Mouse (Mus musculus): ENCODE results near the gene Arid5b.
A peak's percentile ranks its signal among the peaks of the same experiment; 100 is the strongest.

Gene Arid5b

DNA sequence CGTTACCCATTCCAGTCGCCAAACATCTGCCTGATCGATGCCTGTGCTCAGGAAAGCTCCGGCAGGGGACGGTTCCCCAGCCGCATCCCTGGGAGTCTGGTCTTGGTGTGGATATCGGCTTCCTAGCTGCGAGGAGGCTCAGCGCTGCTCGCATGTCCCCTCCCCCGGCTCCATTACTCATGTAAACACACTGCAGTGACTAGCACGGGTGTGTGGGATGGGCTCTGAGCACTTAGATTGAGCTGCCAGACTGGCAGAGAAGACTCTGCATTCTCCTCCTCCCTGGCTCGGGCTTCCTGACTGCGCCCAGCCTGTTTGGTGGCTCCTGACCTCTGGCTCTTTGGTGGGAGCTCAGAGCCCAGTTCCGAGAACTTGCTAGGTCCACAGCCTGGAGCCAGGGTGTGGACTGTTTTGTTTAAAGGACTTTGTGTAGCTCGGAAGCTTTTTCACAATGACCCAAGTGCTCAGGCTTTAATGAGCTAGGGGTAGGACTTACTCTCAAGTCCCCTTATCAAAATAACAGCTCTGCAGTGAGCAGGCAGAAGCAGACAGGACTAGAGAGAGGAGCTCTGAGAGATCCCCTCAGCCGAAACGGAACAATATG, 142.0 kb downstream of the Arid5b start:
- DNase-seq (ENCODE audit: low spot score): peak; percentile 86

DNA sequence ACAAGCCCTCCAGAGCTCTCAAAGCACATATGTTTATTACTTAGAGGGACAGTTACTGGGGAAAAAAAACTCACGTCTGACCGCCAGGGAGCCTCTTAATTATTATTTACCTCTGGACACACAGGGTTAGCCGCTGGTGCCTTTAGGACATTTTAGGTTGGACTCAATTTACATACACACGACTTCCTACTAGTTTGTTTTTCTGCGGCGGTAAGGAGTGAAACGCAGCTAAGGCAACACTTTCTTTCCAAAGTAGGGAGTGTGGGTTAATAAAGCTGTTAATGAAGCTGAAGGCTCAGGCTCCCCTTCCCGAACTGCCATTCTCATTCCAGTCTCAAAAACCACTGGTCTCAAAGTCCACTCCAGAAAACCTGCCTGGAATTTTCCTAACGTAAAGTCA, 142.5 kb downstream of the Arid5b start:
- DNase-seq (ENCODE audit: low spot score): no peak

DNA sequence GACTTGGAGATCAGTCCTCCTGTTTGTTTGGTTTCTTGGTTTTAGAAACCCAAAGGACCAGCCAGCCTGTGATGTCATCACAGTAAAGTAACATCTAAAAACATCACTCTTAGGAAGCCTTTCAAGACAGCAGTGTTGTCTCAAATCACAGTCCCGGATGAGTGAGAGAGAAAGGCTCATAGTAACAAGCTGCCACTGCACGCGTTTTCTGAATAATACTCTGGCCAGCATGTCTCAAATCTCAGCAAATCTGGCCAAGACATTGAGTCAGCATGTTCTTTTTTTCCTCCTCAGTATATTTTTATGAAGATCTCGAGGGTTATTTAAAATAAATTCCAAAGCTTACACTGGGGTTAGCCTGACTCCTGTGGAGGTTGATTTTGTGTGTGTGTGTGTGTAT, 143.1 kb downstream of the Arid5b start:
- no peak for DNase-seq (ENCODE audit: low spot score)

DNA sequence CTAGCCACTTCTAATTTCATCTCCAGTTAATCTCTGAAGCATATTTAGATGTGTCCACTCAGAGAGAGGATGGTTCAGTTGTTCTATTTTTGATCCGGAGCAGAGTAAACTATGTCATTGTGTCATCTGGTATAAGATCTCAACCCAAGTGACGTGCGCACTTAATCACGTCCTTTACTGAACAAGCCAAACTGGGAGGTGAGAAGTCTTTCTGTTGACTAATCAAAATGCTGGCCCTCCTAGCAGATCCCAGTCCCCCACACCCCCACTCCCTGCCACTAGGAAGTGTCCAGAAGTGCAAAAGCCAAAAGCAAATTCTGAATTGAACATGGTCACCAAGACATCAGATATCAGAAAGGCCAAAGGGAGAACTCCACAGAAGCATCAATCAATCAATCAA, 144.0 kb downstream of the Arid5b start:
- DNase-seq (ENCODE audit: low spot score): no peak

DNA sequence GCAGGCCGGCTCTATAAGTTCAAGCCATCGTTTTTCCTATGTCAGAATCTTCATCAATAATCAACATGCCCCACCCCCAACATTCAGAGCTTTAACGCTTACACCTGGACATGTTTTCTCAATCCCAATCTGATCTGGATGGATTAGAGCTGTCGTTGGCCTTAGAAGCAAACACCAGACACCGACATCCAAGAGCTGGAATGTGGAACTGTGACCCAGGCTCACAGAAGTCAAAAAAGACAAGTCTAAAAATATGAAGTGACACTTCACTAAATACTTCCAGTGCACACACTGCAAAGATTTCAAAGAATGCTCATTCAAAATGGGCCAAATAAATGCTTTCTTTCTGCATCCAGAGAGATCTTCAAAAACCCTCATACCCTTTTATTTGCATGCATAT, 144.5 kb downstream of the Arid5b start:
- DNase-seq (ENCODE audit: low spot score): no peak

DNA sequence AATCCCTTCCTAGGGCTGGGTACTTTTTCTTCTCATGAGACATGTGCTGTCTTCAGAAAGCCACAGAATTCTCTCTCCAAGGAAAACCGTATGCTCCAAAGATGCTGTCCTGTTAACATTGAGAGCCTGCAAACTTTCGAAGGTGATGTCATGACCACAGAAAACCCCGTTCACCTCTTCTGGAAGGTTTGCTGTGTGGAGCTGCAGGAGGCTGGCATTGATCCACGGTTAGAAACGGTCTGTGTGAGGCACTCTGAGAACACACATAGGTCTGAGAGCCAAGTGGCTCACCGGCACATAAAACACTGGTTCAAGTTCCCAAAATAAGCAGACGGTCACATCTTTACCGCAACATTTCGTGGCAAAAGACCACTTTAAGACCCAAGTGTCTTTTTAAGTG, 145.9 kb downstream of the Arid5b start:
- DNase-seq (ENCODE audit: low spot score): no peak

DNA sequence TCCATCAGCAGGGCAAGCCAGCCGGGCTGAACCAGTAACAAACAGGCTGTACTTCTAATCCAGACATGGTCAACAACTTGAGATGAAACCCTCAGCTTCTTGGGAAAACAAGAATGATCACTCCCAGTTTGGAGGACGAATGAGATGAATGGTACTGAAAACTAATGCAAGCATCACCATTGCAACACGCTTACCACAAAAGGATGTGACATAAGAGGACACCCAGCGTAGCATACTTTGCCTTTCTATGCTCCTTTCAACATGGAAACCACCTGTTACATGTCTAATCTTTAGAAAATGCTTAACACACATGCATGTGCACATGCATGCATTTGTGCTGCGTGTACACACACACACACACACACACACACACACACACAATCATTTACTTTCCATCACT, 146.4 kb downstream of the Arid5b start:
- no peak for DNase-seq (ENCODE audit: low spot score)

DNA sequence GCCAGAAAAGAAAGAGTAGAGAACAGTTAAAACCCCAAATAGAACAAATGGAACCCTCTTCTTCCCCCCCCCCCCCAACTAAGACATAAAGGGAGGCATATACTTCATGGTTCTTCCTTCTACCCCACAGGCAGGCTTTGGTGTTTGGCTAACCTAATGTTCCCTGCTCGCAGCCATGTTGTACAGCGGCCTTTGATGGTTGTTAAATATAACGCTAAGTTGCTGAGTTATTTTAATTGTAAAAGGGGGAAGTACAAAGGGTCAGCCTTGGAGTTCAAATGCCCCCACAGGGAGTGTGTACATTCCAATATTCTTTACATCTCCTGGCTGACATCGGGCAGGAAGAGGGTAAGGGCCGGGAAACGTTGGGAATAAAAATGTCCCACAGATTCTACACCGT, 148.9 kb downstream of the Arid5b start:
- no peak for DNase-seq (ENCODE audit: low spot score)

DNA sequence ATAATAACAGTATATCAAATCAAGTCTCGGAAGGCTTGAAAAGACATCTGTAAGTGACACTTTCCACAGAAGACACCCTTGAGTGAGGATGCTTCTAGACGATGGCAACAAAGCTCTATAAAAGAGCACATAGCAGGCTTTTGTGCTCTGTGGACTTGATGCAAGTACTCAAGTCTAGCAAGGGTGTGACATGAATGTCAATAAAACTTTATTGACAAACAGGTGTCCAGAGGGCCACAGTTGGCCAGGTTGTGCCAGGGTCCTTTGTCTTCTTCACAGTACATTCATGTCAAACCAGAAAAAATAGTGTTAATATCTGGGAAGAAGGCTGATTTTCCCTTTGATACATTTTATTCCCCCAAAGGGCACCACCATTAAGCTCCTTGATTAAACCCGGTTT, 149.5 kb downstream of the Arid5b start:
- DNase-seq (ENCODE audit: low spot score): no peak

DNA sequence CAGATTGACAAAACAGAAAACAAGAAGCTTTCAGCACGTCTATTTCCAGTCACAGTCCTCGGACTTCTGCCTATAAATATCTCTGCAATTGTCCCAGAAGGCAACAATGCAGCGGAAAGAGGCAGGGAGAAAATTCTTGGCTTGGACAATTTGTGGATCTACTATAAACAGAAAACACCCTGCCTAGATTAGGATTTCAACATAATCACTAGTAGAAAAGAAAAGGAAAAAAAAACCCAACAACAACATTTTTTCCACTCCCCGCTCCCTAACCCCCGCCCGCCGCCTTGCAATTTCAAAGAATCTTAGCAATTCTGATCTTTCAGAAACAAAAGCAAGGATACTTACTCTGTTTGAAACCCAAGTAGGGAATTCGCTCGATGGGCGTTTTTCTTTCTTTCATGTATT, 150.1 kb downstream of the Arid5b start:
- DNase-seq (ENCODE audit: low spot score): no peak

DNA sequence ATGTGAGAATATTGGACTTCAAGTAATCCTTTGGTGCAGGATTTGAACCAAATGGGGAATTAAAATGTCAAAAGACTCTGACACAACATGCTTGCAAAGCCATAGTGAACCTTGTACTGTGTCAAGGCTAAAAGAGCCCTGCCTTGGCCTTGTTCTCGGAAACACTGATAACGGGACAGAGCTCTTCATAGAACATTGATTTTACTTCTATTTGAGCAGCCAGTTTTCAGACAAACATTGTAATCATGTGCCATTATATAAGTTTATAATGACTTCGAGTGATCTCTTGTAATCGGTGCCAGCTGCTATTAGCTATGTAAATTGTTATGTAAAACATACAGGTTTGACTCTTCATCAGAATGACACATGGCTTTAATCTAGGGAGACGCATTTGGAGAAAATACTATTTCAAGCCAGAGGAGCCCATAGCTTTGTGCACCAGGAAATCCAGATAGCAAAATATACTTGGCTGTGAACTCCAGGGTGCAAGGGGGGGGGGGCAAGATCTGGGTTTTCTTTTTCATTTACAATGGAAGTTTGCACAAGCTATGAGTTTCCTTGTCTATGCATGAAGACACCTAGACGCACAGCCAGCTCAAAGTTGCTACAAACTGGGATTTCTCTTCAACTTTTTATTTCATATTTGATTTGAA, 150.8 kb downstream of the Arid5b start:
- no peak for DNase-seq (ENCODE audit: low spot score)

DNA sequence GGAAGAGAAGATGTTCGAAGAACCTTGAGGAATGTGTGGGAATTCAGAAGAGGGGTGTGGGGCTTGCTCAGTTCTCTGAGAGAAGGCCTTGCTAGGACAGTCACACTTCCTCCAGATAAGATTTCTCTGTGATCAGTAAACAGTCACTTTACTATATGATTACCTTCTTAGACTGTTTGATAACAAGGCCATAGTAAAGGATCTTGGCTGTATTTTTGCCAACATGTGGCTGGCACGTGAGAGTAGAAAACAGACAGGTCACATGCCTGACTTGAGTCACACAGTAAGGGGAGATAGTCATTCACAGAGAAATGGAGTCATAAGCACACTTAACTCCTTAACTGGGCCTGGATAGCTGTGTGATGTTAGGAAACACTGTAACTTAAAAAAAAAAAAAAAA, 151.4 kb downstream of the Arid5b start:
- no peak for DNase-seq (ENCODE audit: low spot score)

DNA sequence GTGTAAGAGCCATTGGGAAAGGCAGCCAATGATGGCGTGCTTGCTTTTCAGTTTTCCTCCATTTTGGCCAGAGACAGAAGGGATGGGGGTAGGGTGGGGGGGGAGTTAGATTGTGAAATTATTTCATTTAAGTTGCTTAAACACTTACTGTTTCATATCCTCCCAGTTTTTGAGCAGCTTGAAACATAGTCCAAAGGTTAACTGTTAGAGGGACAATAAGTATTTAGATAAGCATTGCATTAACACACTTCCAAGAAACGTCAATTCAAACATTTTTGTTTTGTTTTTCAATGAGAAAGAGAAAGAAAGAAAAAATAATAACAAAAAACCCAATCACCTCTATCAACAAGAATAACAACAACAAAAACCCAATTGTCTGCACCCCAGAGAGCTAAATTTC, 152.0 kb downstream of the Arid5b start:
- no peak for DNase-seq (ENCODE audit: low spot score)

DNA sequence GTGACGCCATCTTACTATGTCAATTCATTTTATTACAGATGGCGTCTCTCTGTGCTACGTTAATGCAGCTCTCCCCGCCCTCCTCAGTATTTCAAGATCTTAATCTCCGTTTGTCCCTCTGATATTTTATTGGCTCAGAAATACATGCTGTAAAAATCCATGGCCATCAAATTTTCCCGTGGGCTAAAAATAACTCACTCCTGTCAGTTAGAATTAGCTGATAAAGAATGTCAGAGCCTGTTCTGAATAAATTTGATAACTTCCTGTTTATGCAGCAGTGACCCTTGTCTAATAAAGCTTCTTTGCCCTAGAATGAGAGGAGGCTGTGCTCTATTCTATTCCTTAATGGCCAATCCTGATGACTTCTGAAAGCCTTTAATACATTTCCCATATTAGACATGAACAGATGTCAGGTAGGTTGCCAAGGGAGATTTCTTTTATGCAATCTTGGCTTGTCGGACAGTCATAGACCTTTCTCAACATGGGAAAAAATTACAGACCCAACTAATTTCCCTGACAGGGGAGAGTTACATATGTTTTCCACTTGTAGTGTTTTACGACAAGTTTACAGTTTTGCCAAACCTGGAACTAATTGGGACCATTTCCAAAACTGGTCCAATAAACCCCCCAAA, 152.5 kb downstream of the Arid5b start:
- DNase-seq (ENCODE audit: low spot score): no peak

DNA sequence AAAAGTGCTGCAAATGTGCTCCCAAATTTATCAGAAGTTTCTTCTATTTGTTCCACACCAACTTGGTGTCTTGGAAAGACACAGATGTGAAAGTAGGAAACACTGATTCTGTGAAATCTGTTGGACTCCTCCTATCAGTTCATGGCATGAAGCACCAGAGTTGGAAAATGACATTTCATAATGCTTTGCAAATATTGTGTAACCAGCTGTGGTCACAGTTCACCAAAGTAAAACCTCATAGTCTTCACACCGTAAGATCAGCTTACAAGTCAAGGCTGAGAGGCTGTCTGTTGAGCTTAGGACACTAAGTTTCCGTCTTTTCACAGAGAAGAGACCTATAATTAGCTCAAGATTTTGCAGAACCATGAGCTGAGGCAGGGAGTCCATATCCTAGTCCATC, 153.6 kb downstream of the Arid5b start:
- DNase-seq (ENCODE audit: low spot score): no peak

DNA sequence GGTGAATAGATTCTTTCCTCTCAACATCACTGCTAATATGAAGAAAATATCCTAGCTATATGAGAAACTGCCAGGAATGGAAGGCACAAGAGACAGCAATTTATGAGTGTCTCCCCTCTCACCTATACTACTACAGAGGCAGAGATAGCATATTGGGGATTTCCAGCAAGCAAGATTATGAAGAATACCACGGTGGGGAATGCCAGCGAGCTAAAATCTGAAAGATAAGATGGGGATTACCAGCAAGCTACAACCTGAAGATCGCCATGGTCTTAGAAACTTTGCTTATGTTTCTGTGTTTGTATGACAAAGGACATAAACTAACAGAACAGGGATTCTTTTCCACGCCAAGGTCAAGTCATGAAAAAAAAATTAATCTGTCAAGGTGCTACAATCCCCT, 155.1 kb downstream of the Arid5b start:
- DNase-seq (ENCODE audit: low spot score): no peak

DNA sequence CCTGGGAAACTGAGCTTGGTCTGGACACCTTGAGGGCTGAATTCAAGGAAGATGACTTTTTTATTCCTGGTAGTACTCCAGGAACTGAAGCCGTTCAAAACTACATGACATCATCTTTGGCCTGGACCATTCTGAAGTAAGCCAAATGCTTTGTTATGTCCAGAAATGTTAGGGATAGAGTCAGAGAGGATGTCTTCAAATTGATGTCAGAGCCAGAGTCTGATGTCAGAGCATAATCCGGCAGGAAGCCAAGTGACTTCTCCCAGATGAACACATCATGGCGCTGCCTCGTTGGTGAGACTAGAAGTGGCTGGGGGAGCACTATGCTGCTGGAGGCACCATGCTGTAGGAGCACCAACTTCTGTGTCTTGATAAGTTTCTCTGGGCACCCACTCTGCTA, 156.6 kb downstream of the Arid5b start:
- DNase-seq (ENCODE audit: low spot score): no peak

DNA sequence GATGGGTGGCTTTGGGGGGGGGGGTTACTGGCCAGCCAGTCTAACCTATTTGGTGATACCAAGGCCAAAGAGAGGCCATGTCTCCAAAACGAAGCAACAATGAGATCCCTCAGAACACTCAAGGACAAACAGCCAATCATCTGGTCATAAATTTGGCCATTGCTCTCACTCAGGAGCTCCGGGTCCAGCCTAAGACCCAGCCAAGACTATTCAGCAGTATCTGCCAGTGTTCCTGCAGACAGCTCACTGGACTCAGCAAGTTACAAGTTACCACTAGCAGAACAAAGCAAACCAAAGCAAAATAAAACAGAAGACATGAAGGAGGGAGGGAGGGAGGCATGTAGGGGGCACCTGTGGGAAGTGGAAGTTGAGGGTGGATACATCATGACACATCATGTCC, 157.3 kb downstream of the Arid5b start:
- DNase-seq (ENCODE audit: low spot score): no peak

DNA sequence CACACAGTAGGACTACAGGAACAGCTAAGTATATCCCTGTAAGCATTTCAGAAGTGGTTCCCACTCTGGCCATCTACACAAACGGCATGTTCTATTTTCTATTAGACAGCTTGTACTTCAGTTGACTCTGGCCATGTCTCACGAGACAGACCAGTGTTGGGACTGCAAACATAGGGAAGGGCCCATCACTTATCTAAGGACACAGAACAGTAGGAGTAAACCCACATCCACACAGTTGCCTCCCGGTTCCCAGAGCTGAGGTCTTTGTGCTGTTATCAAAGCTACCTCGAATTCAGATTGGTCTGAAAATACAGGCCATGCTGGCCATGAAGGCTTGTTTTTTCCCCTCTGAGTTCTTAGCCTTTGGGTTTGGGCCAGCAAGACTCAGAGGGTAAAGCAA, 158.5 kb downstream of the Arid5b start:
- DNase-seq (ENCODE audit: low spot score): no peak

DNA sequence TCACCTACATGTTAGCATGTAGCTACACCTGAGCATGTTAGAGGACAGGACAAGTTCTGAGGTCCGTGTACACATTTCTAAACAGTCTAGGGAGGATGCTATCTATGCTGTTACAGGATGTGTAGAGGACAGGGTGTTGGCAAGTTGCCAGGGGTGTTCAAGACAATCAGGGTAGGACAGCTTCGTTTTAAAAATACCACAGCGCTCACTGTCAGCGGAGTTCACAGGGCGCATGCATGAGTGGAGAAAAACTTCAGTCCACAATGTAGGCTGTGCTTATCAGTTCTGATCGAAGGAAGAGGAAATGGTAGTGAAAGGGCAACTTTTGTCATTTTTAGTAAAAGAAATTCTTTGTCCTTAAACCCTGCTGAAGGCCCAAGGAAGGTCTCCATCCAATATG, 159.3 kb downstream of the Arid5b start:
- no peak for DNase-seq (ENCODE audit: low spot score)

DNA sequence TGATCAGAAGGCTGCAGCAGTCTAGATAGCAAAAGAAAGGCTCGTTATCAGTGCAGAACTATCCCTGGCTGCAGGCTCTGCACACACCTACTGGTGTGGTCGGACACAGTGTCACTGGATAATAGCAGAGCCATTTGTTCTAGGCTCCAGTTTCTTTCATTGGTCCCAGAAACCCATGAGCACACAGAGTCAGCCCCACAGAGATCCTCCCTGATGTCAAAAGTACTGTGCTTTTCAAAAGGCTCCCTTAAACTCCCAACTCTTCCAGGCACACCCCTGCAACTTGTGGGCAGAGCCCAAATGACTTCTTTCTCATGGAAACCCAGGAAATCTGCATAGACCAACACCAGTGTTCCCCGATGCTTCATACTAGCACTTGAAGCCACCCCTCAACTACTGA, 163.6 kb downstream of the Arid5b start:
- no peak for DNase-seq (ENCODE audit: low spot score)

DNA sequence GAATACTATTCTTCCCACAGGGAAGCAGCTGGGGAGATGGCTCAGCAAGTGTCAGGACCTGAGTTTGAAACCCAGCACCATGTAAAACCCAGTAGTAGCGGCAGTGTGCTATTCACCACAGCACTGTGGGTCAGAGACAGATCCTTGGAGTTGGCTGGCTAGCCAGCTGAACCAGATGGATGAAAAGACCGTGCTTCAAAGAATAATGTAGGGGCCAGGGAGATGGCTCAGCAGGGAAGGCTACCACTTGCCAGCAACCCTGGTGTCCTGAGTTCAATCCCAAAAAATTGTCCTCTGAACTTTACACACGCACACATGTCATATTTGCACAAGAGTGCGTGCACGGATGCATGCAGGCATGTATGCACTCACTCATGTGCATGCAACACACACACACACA, 164.9 kb downstream of the Arid5b start:
- no peak for DNase-seq (ENCODE audit: low spot score)

DNA sequence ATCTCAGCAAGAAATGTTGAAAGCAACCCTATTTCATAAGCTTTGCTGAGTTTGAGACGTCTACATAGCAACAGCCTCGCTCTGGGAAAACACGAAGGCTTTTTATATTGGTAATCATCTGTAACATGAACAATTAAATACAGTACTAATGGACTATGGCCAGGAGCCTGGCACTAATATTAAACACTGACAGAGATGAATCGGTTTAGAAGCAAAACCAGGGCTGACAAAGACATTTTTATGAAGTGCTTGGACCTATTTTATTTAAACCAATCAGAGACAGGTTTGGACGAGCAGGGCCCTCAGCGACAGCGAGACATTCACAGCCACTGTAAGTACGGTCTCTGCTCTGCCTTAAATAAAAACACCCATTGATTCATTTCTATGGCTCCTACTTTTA, 165.6 kb downstream of the Arid5b start:
- no peak for DNase-seq (ENCODE audit: low spot score)

DNA sequence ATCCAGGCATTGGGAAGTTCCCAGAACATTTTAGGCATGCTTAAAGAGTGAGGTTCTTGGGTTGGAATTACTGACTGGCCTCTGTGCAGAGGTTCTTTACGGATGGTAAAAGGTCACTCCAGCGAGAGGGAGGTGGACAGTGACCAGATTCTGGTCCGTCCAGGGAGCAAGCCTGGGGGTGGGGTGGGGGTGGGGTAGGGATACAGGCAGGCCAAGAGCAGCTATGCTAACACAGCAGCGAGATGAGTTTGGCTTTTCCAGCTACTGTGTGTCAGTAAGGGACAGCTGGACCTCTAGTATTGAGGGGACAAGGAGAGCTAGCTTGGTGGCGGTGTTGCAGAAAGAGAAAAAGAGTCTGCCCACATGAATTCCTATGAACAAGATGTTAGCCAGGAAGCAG, 167.9 kb downstream of the Arid5b start:
- no peak for DNase-seq (ENCODE audit: low spot score)

Data from embryo, embryonic 10.5 days (tissue).